Mouse (Mus musculus) brown adipose tissue, adult 24 weeks (tissue): ENCODE data around the gene Acsl1. TPM values are rescaled to one million over a fixed set of nuclear protein-coding genes. Genes with fewer than 3 reads are reported as not detected.

Experiments used
- H3K27ac ChIP-seq: fragments of 200-500 bp; replicated peaks from 2 replicates; pipeline ENCODE4 v1.5.1; 2012; ENCODE audit warnings: low read depth, mild to moderate bottlenecking, low read length
- H3K4me1 ChIP-seq: fragments of 200-500 bp; 2 replicates; pipeline ENCODE4 v1.6.1; 2012; ENCODE audit warnings: low read length, mixed read lengths; ENCODE audit not compliant: control insufficient read depth, insufficient read depth, insufficient read length
- H3K4me3 ChIP-seq: fragments of 200-500 bp; 2 replicates; pipeline ENCODE4 v1.5.1; 2012; ENCODE audit warnings: low read depth, mild to moderate bottlenecking, low read length, moderate library complexity; ENCODE audit not compliant: insufficient read depth
- polyA plus RNA-seq: library from polyadenylated mRNA; stranded (reverse); fragments of >200 nt; gene quantifications from 2 replicates; pipeline ENCODE4 v1.2.4, GENCODE M21; 2012; ENCODE audit not compliant: missing spikeins, insufficient read depth, insufficient read length

Acsl1 gene
- polyA plus RNA-seq, 1 experiment = 1,073 TPM

DNA sequence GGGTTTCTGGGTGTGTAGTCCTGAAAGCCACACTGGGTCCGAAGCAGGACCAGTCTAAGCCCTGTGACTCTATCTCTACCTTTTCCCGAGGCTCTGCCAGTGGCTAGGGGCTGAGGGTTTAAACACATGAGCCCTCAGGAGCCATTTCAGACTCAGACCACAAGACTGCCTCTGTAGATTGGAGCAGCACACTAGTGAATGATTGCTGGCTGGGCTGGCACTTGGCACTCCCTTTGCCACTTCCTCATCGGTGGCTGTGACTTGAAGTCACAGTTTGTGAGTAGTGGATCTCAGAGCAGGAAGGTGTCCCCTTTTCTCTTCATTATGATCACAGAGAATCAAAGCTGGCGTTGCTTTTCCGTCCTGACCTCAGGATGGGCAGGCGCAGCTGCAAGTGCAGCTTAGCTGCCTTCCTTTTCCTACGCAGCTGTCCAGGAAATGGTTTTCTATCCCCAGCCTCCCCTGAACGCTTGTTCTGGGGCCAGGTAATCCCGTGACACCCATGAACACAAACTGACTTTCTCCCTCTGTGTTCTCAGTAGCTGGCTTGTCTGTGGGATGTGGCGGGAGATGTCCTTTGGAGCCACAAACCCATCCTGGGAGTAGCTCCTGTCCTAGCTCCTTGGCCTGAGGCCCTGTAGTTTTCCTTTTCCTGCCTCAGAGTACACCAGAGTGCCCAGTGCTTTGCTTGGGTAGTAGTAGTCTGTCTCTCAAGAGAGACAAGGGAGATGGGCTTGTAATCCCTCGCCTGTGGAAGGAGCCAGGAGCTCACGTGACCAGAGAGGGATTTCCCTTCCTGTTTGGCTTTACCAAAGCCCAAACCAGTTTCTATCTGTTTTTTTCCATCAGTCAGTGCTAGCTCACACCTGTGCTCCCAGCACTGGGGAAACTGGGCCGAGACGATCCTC is 37.9 kb downstream of the Acsl1 start:
- Histone ChIP-seq H3K4me1 (peaks cover 9% of the 10 kb centered on the region), H3K4me3 (no peak overlapping the region), H3K27ac (peak overlapping the region; percentile 6)

DNA sequence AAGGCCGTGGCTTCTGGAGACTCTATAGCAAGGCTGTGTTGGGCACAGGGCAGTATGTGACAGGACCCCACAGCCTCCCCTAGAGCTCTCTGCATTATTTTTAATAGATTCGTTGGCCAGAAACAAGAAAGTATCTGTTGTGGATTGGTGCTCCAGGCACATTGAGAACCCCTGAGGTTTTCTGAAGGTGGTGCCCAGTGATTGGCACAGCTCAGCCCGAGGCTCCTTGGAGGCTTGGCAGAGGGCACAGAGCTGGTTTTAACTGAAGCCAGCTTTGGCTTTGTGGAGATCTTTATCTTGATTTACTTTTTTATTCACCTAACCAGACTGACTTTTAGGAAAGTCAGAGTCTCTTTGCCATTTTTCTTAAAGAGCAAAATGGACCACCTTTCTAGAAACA is 38.6 kb downstream of the Acsl1 start:
- H3K4me1 ChIP-seq = peaks cover 3% of the 10 kb centered on the region; the same call in 1 of the 2 replicates

DNA sequence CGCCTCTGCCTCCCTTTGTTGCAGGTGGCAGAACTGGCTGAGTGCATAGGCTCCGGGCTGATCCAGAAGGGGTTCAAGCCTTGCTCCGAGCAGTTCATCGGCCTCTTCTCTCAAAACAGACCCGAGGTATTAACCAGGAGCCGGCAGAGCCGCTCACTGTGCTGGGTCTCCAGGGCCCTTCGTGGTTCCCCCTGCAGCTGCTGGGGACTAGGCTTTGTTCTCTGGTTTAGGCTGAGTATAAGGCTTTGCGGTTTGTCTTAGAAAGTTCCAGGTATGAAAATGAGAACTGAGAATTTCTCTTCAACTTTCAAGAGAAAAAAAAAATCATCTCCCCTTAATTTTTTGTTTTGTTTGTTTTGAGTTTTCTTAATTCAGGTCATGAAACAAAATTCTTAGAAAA is 40.5 kb downstream of the Acsl1 start:
- Histone ChIP-seq H3K27ac (no peak overlapping the region), H3K4me1 (0 out of 2 replicates have a peak, but pooled peaks cover 2% of the 10 kb centered on the region), H3K4me3 (no peak overlapping the region)

More for the DNA sequence above, 38.6 kb downstream of the Acsl1 start:
- Histone ChIP-seq H3K27ac (peak overlapping the region; percentile 6; the same call in 1 of the 2 replicates), H3K4me3 (no peak overlapping the region)

DNA sequence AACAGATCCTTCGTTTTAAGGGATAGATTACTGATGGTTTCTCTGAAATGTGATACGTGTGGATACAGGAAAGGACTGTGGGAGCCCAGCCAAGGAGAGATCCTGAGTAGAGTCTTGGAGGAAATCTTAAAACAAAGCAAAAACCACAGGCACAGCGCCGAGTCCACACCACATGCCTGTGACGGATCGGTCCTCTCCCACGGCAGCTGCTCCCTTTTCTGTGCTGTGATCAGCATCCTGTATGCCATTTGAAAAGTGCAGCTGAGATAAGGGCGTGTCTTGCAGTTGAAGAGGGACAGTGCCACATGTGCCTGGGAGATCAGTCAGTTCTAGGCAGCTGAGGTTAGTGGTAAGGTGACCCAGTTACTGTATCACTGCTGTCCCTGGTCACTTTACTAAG is 41.7 kb downstream of the Acsl1 start:
- no peak overlapping the region for H3K4me3 ChIP-seq
- H3K4me1 ChIP-seq = 0 out of 2 replicates have a peak, but pooled peaks cover 2% of the 10 kb centered on the region
- no peak overlapping the region for H3K27ac ChIP-seq

DNA sequence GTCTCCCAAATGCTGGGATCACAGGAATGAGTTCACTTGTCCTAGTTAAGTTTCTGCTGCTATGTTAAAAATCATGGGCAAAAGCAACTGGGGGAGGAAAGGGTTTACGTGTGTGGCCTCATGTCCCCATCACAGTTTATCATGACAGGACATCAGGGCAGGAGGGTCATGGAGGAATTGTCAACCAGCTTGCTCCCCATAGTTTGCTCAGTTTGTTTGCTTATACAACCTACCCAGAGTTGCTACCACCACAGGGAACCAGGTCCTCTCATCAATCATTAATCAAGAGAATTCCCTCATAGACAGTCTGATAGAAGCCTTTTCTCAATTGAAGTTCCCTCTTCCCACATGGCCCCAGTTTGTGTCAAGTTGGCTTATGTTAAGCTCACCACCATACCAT is 43.2 kb downstream of the Acsl1 start:
- Histone ChIP-seq H3K4me3 (no peak overlapping the region), H3K27ac (no peak overlapping the region), H3K4me1 (0 out of 2 replicates have a peak, but pooled peaks cover 2% of the 10 kb centered on the region)

DNA sequence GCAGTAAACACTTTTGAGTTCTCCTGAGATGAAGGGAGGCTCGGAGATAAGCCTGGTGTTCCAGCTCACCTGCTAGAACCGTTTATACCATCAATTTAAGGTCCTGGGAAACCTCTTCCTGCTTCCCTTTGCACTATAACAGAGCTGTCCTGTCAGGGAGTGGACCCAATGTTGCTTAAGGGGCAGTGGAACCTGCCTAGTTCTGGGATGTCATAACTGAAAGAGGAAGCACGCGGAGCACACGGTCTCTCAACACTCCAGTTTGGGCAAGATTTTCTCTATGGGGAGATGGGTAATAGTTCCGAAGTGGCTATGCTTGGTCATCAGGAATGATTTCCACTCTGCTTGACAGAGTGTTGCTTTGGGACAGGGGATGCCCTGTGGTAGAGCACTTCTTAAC is 49.8 kb downstream of the Acsl1 start:
- no peak overlapping the region for H3K27ac ChIP-seq
- no peak overlapping the region for H3K4me3 ChIP-seq
- no peaks in the 10 kb centered on the region for H3K4me1 ChIP-seq

DNA sequence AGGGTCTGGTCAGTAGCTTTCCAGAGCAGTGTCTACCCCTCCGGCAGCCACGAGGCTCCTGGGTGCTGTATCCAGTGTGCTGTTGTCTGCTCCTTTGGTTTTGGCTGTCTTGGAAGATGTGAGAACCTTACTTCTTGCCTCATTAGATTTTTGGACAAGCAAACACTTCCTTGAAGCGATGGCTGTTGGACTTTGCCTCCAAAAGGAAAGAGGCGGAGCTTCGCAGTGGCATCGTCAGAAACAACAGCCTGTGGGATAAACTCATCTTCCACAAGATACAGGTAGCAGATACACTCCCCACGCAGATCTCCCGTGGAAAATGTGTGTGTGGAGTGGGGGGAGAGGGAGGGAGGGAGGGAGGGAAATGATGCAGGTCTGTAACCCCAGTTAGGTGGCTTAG is 55.3 kb downstream of the Acsl1 start:
- Histone ChIP-seq H3K4me3 (no peak overlapping the region), H3K27ac (no peak overlapping the region), H3K4me1 (no peaks in the 10 kb centered on the region)

DNA sequence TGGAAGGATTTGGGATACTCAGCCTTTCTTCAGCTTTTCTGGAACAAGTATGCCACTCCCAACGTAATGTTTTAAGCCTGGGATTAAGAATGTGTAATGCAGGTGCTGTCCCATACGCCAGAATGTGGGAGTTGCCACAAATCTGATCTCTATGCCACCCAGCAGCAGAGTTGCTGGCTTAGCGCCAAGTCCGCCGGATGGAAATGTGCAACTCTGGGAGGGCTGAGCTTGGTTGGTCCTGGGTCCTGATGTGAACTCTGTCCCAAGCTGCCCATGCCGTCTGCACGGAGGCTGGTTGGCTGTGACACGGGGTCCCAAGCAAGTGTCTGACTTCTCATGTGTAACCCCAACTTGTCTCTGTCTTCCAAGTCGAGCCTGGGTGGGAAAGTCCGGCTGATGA is 56.0 kb downstream of the Acsl1 start:
- Histone ChIP-seq H3K4me1 (no peaks in the 10 kb centered on the region), H3K4me3 (no peak overlapping the region), H3K27ac (no peak overlapping the region)

DNA sequence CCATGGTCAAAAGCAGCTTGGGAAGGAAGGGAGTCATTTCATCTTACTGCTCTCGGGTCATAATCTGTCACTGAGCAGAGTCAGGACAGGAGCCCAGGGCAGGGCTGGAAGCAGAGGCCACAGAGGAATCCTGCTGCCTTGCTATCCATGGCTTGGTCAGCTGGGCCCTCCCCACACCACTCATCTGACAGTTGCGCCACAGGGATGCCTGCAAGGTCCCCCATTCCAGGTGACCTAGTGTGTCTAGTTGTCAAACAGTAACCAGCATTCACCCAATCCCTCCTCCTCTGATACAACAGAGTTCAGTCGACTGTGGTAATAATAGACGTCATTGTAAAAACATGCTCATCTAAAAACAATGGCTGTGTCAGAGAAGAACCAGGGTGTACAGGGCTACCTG is 58.7 kb downstream of the Acsl1 start:
- Histone ChIP-seq H3K4me3 (no peak overlapping the region), H3K27ac (no peak overlapping the region), H3K4me1 (no peaks in the 10 kb centered on the region)

DNA sequence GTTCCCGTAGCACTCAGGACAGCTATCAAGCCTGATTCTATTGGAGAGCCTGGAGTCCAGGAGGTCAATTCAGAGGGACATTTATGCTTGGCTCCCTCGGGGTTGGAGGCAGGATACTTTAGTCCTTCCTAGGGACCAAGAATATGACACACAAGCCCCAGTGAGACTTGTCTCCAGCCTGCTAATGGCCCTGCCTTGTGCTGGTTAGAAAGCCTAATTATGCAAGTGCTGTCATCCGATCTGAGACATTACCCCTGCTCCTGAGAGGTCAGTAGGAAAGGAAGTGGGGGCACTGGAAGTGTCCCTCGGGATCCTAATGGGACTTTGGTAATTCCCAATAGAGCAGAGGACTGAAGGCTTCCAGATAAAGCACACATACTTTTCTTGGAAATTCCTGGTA is 59.7 kb downstream of the Acsl1 start:
- Histone ChIP-seq H3K27ac (peak overlapping the region; percentile 45; the same call in 1 of the 2 replicates), H3K4me3 (no peak overlapping the region), H3K4me1 (no peaks in the 10 kb centered on the region)

DNA sequence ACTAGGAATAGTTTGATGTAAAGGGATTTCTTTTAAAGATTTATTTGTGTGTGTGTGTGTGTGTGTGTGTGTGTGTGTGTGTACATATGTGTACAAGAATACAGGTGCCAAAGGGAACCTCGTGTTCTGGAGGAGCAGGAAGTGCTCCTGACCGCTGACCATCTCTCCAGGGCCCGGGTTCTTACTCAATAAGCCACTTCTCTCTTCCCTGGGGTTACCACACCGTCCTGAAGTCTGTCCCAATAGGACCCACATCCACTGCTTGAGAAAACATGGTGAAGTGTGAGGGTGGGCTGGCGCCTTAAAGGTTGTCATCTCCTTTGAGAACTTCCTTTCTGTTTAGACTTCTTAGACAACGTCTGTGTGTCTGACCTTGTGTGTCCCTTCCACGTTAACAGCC is 63.1 kb downstream of the Acsl1 start:
- Histone ChIP-seq H3K4me3 (no peak overlapping the region), H3K4me1 (no peaks in the 10 kb centered on the region), H3K27ac (0 out of 2 replicates have a peak overlapping the region, but pooled peaks have one; percentile 10)

DNA sequence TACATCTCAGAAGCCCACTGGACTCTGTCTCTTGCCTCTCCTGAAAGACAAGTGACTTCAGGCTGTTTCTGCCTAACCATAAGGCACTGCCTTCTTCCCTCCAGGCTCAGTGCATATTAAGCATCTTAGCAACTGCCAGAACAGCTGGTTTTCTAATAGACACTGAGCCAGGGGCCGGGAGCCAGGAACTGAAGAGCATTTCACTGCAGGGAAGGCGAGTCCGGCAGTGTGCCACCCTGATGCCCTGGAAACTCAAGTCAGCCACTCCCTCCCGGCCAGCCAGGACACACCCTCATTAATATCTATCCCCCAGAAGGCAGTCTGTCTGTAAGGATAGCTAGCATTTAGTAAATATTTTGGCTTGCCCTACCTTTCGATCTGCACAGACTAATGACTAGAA is 68.9 kb downstream of the Acsl1 start:
- Histone ChIP-seq H3K4me1 (no peaks in the 10 kb centered on the region), H3K4me3 (no peak overlapping the region), H3K27ac (no peak overlapping the region)

DNA sequence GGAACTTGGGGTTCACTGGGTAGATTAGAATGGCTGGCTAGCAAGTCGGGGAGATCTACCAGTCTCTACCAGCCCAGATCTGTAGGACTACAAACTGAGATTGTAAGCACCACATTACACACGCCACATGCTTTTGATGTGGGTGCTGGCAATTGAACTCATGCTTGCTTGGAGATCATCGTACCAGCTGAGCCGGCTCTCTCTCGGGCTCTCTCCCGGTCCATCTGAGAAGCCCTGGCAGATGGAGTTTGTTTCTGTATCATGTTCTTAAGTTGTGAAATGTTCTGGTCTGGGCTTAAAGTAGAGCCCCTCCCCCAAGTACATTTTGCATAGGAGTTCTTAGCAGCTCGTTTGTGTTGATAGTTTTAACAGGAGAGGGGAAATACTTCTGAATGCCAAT is 72.4 kb downstream of the Acsl1 start:
- Histone ChIP-seq H3K4me1 (0 out of 2 replicates have a peak, but pooled peaks cover 2% of the 10 kb centered on the region), H3K27ac (no peak overlapping the region), H3K4me3 (no peak overlapping the region)

DNA sequence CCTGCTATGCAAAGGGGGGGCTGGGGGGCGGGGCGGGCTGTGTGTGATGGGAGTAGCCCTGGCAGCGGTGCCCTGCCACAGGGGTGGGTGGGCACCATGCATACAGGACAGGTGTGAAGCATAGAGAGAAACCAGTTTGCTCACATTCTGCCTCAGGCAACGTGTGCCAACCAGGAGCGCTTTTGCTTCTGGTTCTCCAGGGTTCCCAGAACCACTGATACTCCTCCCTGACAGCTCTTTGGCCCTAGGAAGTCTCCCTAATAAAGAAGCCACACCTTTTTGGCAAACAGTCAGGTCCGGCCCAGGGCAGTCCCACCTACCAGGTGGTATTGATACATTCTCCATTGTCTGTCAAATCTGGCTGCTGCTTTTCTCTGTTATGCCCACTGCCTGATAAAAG is 72.8 kb downstream of the Acsl1 start:
- H3K27ac ChIP-seq = no peak overlapping the region
- 0 out of 2 replicates have a peak, but pooled peaks cover 2% of the 10 kb centered on the region for H3K4me1 ChIP-seq
- H3K4me3 ChIP-seq = no peak overlapping the region

DNA sequence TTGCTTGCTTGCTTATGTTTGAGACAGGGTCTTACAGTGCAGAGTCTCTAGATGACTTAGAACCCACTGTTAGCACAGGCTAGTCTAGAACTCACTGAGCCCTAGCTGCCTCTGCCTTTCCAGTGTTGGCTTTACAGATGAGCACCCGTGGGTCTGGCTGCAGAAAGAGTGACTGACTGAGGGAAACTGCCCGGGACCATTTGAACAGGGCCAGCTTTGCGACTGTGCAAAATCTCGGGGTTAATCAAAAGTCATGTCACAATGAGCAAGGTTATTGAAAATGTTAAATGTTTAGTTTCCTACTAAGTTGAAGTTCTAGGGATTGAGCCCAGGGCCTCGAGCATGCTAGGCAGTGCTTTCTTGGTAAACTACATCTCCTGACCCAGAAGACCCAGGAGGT is 75.0 kb downstream of the Acsl1 start:
- Histone ChIP-seq H3K27ac (no peak overlapping the region), H3K4me3 (no peak overlapping the region)

More for the DNA sequence above, 75.0 kb downstream of the Acsl1 start:
- 0 out of 2 replicates have a peak, but pooled peaks cover 2% of the 10 kb centered on the region for H3K4me1 ChIP-seq
